Mouse (Mus musculus): ENCODE measurements around the gene Trim16. TPM values are rescaled to one million over a fixed set of nuclear protein-coding genes. Genes with fewer than 3 reads are reported as not detected.

Trim16 gene
- polyA plus RNA-seq, 1 experiment from 2014 or later = 16.3 TPM

DNA sequence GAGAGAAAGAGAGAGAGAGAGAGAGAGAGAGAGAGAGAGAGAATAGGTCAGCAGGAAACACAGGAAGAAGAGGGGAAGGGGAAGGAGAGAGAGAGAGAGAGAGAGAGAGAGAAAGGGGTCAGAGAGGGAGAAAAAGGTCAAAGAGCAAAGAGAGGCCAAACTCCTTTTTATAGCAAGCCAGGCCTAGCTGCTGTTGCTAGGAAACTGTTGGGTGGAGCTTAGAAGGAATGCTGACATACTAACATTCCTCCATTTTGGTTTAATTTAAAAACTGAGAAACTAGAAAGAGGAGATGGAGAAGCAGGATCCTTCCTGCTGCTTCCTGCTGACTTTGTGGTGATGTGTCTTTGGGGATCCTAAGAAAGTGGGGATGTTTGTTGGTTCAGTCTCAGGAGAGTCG, 55.7 kb downstream of the Trim16 start:
- Histone ChIP-seq H3K27ac (no peak overlapping the region), H3K4me1 (peaks cover 3% of the 10 kb centered on the region; the same call in 1 of the 2 replicates), H3K4me2 (no peak overlapping the region), H3K4me3 (replicated peaks) (no peak overlapping the region), H3K9me3 (replicated peaks) (no peaks in the 10 kb centered on the region), H3K36me3 (no peaks in the 10 kb centered on the region), H3K9ac (no peak overlapping the region), H3K27me3 (no peaks in the 10 kb centered on the region)
- 81% methylated on average over 1 of the region's 1 CpGs for WGBS
- no peak for ATAC-seq (replicated peaks; ENCODE audit: low FRiP score)

GRCm38 (mm10) chr11:62876445-62876844, 56.4 kb downstream of the Trim16 start:
- peaks cover 3% of the 10 kb centered on the region; the same call in 1 of the 2 replicates for H3K4me1 ChIP-seq
- H3K4me3 ChIP-seq (replicated peaks) = no peak overlapping the region
- H3K9ac ChIP-seq = no peak overlapping the region
- no peak for ATAC-seq (replicated peaks; ENCODE audit: low FRiP score)
- no peaks in the 10 kb centered on the region for H3K9me3 ChIP-seq (replicated peaks)
- no peaks in the 10 kb centered on the region for H3K27me3 ChIP-seq
- H3K27ac ChIP-seq = no peak overlapping the region
- H3K36me3 ChIP-seq = no peaks in the 10 kb centered on the region
- WGBS = 83% methylated on average over 4 of the region's 4 CpGs
- no peak overlapping the region for H3K4me2 ChIP-seq

DNA sequence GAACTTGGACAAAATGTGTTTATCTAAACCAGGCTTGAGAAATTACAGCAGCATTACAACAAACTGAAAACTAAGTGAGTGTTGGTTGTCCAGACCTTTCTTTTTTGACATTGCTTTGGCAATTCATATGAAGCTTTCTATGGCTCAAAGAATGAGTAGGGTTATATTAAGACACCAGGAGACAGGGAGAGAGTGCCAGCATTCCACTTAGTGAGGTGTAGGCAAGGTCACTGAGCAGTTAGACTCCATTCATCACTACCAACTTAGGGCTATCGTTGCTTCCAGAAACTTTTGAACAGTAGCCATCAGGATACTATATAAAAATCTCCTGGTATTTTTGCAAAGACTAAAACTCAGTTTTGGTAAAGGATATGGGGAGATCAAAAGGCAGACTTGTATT, 57.4 kb downstream of the Trim16 start:
- WGBS = 90% methylated on average over 1 of the region's 1 CpGs
- no peak for ATAC-seq (replicated peaks; ENCODE audit: low FRiP score)

DNA sequence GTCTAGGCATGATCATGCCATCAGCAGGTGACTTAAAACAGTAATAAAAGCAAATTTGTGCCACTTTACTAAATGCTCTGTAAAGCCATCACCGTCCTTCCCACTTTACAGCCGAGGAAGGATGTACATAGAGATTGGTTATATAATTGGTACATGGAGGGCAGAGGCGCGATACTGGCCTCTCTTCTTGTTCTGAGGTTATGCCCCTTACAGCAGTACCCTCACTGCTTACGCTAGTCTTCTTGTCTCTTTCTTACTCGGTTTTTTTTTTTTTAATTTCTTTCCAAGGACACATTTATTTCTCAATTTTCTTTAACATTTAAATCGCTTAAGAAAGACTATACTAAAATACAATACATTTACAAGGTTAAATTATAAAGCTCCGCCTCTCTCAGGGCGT, 58.7 kb downstream of the Trim16 start:
- Histone ChIP-seq H3K36me3 (peaks cover 10% of the 10 kb centered on the region), H3K27me3 (no peaks in the 10 kb centered on the region), H3K27ac (peak overlapping the region; percentile 69), H3K4me3 (replicated peaks) (peak overlapping the region; percentile 67), H3K9me3 (replicated peaks) (no peaks in the 10 kb centered on the region), H3K4me1 (peaks cover 3% of the 10 kb centered on the region; the same call in 1 of the 2 replicates), H3K4me2 (peak overlapping the region; percentile 75), H3K9ac (0 out of 2 replicates have a peak overlapping the region, but pooled peaks have one; percentile 12)
- WGBS = 25% methylated on average over 9 of the region's 9 CpGs
- no peak for ATAC-seq (replicated peaks; ENCODE audit: low FRiP score)

More for the DNA sequence above, 57.4 kb downstream of the Trim16 start:
- Histone ChIP-seq H3K9me3 (replicated peaks) (no peaks in the 10 kb centered on the region), H3K27me3 (no peaks in the 10 kb centered on the region), H3K9ac (no peak overlapping the region), H3K36me3 (peaks cover 3% of the 10 kb centered on the region; the same call in 1 of the 2 replicates), H3K4me3 (replicated peaks) (no peak overlapping the region), H3K4me1 (peaks cover 3% of the 10 kb centered on the region; the same call in 1 of the 2 replicates), H3K4me2 (no peak overlapping the region), H3K27ac (no peak overlapping the region)

- Histone ChIP-seq H3K9ac (peak within 1 kb of the TSS; percentile 79), H3K27ac (peak within 1 kb of the TSS; percentile 72), H3K4me1 (peaks cover 3% of the 10 kb centered on the region; the same call in 1 of the 2 replicates), H3K4me3 (replicated peaks) (peak within 1 kb of the TSS; percentile 67), H3K9me3 (replicated peaks) (no peaks in the 10 kb centered on the region), H3K4me2 (peak within 1 kb of the TSS; percentile 75), H3K36me3 (peaks cover 17% of the 10 kb centered on the region), H3K27me3 (no peaks in the 10 kb centered on the region)
- ATAC-seq (replicated peaks; ENCODE audit: low FRiP score) = peak; percentile 97
- WGBS = 1% methylated on average over 55 of the region's 55 CpGs
These were observed 59.4 kb downstream of the Trim16 start, which contains the start of gene Tvp23b for GRCm38 (mm10) chr11:62879220-62880048. Gene Tvp23b (plus strand): TSS chr11:62879455.

DNA sequence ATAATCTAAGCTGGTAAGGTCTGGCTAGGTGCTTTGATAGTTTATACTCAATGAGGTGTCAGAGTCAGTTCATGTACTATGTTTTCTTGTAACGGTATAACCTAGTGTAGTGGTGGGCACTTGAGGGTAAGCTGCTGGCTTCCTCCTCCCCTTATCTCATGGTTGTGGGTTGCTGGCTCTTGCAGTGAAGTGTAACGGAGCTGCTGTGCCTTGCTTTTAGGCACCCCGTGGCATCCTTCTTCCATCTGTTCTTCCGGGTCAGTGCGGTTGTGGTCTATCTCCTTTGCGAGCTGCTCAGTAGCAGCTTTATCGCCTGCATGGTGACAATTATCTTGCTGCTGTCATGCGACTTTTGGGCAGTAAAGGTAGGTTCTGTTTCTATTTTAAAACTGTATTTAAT, 63.4 kb downstream of the Trim16 start:
- peaks cover 3% of the 10 kb centered on the region; the same call in 1 of the 2 replicates for H3K4me1 ChIP-seq
- H3K4me3 ChIP-seq (replicated peaks) = no peak overlapping the region
- H3K4me2 ChIP-seq = no peak overlapping the region
- no peaks in the 10 kb centered on the region for H3K27me3 ChIP-seq
- no peaks in the 10 kb centered on the region for H3K9me3 ChIP-seq (replicated peaks)
- peaks cover 54% of the 10 kb centered on the region for H3K36me3 ChIP-seq
- no peak overlapping the region for H3K9ac ChIP-seq
- H3K27ac ChIP-seq = no peak overlapping the region
- WGBS = 91% methylated on average over 8 of the region's 8 CpGs
- no peak for ATAC-seq (replicated peaks; ENCODE audit: low FRiP score)

- Histone ChIP-seq H3K36me3 (peaks cover 72% of the 10 kb centered on the region), H3K4me2 (no peak overlapping the region), H3K27me3 (no peaks in the 10 kb centered on the region), H3K4me3 (replicated peaks) (no peak overlapping the region), H3K9ac (no peak overlapping the region), H3K4me1 (peaks cover 1% of the 10 kb centered on the region; the same call in 1 of the 2 replicates), H3K9me3 (replicated peaks) (no peaks in the 10 kb centered on the region), H3K27ac (peak overlapping the region; percentile 67)
- ATAC-seq (replicated peaks; ENCODE audit: low FRiP score) = no peak
- WGBS = 54% methylated on average over 5 of the region's 5 CpGs
These were observed 65.3 kb downstream of the Trim16 start for GRCm38 (mm10) chr11:62885323-62885722.

DNA sequence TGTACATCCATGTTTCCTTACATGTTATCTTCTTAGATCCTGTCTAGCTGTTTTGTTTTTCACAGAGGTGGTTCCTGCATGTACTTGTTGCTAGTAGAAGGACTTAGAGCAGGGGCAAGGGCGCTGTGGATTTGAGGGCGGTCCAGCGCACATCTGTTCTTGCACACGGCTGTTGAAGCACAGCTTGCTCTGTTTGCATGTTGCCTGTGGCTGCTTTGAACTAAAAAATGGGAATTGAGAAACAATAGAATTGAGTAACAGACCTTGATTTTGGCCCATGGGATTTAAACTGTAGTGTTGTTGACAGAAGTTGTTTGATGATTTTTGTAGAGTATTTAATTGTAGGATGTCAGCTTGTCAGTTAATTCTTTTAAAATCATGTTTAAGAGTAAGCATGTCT, 70.8 kb downstream of the Trim16 start:
- H3K27ac ChIP-seq = no peak overlapping the region
- H3K9me3 ChIP-seq (replicated peaks) = no peaks in the 10 kb centered on the region
- peaks cover 80% of the 10 kb centered on the region for H3K36me3 ChIP-seq
- 90% methylated on average over 4 of the region's 4 CpGs for WGBS
- H3K9ac ChIP-seq = no peak overlapping the region
- H3K4me3 ChIP-seq (replicated peaks) = no peak overlapping the region
- no peaks in the 10 kb centered on the region for H3K27me3 ChIP-seq
- ATAC-seq (replicated peaks; ENCODE audit: low FRiP score) = no peak
- no peaks in the 10 kb centered on the region for H3K4me1 ChIP-seq
- no peak overlapping the region for H3K4me2 ChIP-seq

- no peak overlapping the region for H3K9ac ChIP-seq
- no peak overlapping the region for H3K27ac ChIP-seq
- no peak overlapping the region for H3K4me2 ChIP-seq
- H3K4me3 ChIP-seq (replicated peaks) = no peak overlapping the region
- no peaks in the 10 kb centered on the region for H3K4me1 ChIP-seq
- H3K27me3 ChIP-seq = no peaks in the 10 kb centered on the region
- no peaks in the 10 kb centered on the region for H3K9me3 ChIP-seq (replicated peaks)
- H3K36me3 ChIP-seq = peaks cover 77% of the 10 kb centered on the region
- ATAC-seq (replicated peaks; ENCODE audit: low FRiP score) = no peak
- WGBS = 88% methylated on average over 11 of the region's 11 CpGs
These were observed 71.7 kb downstream of the Trim16 start for GRCm38 (mm10) chr11:62891763-62892162.

Other genes starting within 250 kb of the Trim16 start
- gene Trpv2, start 245.7 kb upstream of the Trim16 start, polyA plus RNA-seq (2015; fragmentation: Nextera tagmentation; extraction: Ambion mirVana) = 3.5 and 6.4 TPM in 2 replicates
- 14.3 and 15.7 TPM in 2 replicates for gene Lrrc75a, start 171.7 kb upstream of the Trim16 start, polyA plus RNA-seq (2015; fragmentation: Nextera tagmentation; extraction: Ambion mirVana)
- 67.3 and 70.4 TPM in 2 replicates for gene Mmgt2, start 171.6 kb upstream of the Trim16 start, polyA plus RNA-seq (2015; fragmentation: Nextera tagmentation; extraction: Ambion mirVana)
- gene Zfp287, start 88.3 kb upstream of the Trim16 start, polyA plus RNA-seq (2015; fragmentation: Nextera tagmentation; extraction: Ambion mirVana) = 8.6 and 8.9 TPM in 2 replicates
- gene Gm10428, start 67.1 kb upstream of the Trim16 start, polyA plus RNA-seq (2015; fragmentation: Nextera tagmentation; extraction: Ambion mirVana) = not detected in 2 replicates
- gene Zfp286, start 30.8 kb upstream of the Trim16 start, polyA plus RNA-seq (2015; fragmentation: Nextera tagmentation; extraction: Ambion mirVana) = 17.6 and 17.8 TPM in 2 replicates
- gene Fbxw10, start 26.8 kb downstream of the Trim16 start, polyA plus RNA-seq (2015; fragmentation: Nextera tagmentation; extraction: Ambion mirVana) = 0.35 and 0.46 TPM in 2 replicates
- 70.3 and 77.3 TPM in 2 replicates for gene Tvp23b, start 59.2 kb downstream of the Trim16 start, polyA plus RNA-seq (2015; fragmentation: Nextera tagmentation; extraction: Ambion mirVana)
- gene Cdrt4, start 131.0 kb downstream of the Trim16 start, polyA plus RNA-seq (2015; fragmentation: Nextera tagmentation; extraction: Ambion mirVana) = not detected in 2 replicates
- not detected in 2 replicates for gene Tekt3, start 241.4 kb downstream of the Trim16 start, polyA plus RNA-seq (2015; fragmentation: Nextera tagmentation; extraction: Ambion mirVana)

Data from kidney, embryonic 15.5 days (tissue).